Mouse (Mus musculus): Measurements from ENCODE around the gene Alg13. TPM values are rescaled to one million over a fixed set of nuclear protein-coding genes. Genes with fewer than 3 reads are reported as not detected.

Alg13 gene
- total and polyA plus RNA-seq, 3 experiments = 36.5 to 51.4 TPM; not detected in 1

GRCm38 (mm10) chrX:144305659-144306058, 11.9 kb upstream of the Alg13 start:
- Histone ChIP-seq H3K27me3 (ENCODE audit: control insufficient read depth in 1 of 2, insufficient read depth in 2 of 2, low read length in 2 of 2) (no peaks in the 10 kb centered on the region), H3K9ac (ENCODE audit: control insufficient read depth, low read depth, low read length, poor library complexity, severe bottlenecking) (no peak overlapping the region), H3K4me3 (ENCODE audit: control insufficient read depth in 1 of 2, insufficient read depth in 1 of 2, low read depth in 2 of 2, low read length in 2 of 2) (no peak overlapping the region), H3K27ac (ENCODE audit: control insufficient read depth, low read depth, low read length) (no peak overlapping the region), H3K9me3 (replicated peaks; ENCODE audit: insufficient read depth, low read length) (no peaks in the 10 kb centered on the region), H3K4me1 (ENCODE audit: control insufficient read depth in 1 of 2, insufficient read depth in 2 of 2, low read length in 2 of 2) (no peaks in the 10 kb centered on the region; a peak in 1 of 4 replicates), H3K79me2 (ENCODE audit: control insufficient read depth, insufficient read depth, low read length, poor library complexity) (no peaks in the 10 kb centered on the region), H3K36me3 (ENCODE audit: control insufficient read depth in 1 of 2, insufficient read depth in 2 of 2, low read length in 2 of 2) (no peaks in the 10 kb centered on the region)
- DNase-seq (ENCODE audit: low read depth, low spot score) = no peak
- TF ChIP-seq NRF1 (IDR thresholded peaks at IDR 0.05; ENCODE audit: insufficient read depth, low read depth, low read length, poor library complexity, severe bottlenecking) (no peak), ETS1 (IDR thresholded peaks at IDR 0.05; ENCODE audit: low read depth, low read length) (no peak), CTCF (IDR thresholded peaks at IDR 0.05 in 2 of 3, conservative IDR thresholded peaks at IDR 0.05 in 1 of 3; ENCODE audit: control insufficient read depth in 1 of 3, insufficient read depth in 1 of 3, low read depth in 2 of 3, low read length in 3 of 3, poor library complexity in 1 of 3, severe bottlenecking in 1 of 3) (0 out of 6 replicates have a peak, but pooled peaks of 1 of the 3 experiments have one; percentile 16), EP300 (IDR thresholded peaks at IDR 0.05; ENCODE audit: low read depth in 1 of 2, low read length in 2 of 2) (no peak)

- Histone ChIP-seq H3K4me1 (ENCODE audit: control insufficient read depth in 1 of 2, insufficient read depth in 2 of 2, low read length in 2 of 2) (peaks cover 3 to 13% of the 10 kb centered on the region in 2 experiments; a peak in 3 of 4 replicates), H3K9ac (ENCODE audit: control insufficient read depth, low read depth, low read length, poor library complexity, severe bottlenecking) (no peak overlapping the region), H3K79me2 (ENCODE audit: control insufficient read depth, insufficient read depth, low read length, poor library complexity) (peaks cover 9% of the 10 kb centered on the region), H3K36me3 (ENCODE audit: control insufficient read depth in 1 of 2, insufficient read depth in 2 of 2, low read length in 2 of 2) (peaks cover 0 to 7% of the 10 kb centered on the region in 2 experiments; a peak in 2 of 4 replicates), H3K27me3 (ENCODE audit: control insufficient read depth in 1 of 2, insufficient read depth in 2 of 2, low read length in 2 of 2) (no peaks in the 10 kb centered on the region), H3K4me3 (ENCODE audit: control insufficient read depth in 1 of 2, insufficient read depth in 1 of 2, low read depth in 2 of 2, low read length in 2 of 2) (no peak overlapping the region), H3K9me3 (replicated peaks; ENCODE audit: insufficient read depth, low read length) (no peaks in the 10 kb centered on the region), H3K27ac (ENCODE audit: control insufficient read depth, low read depth, low read length) (no peak overlapping the region)
- DNase-seq (ENCODE audit: low read depth, low spot score) = no peak
- TF ChIP-seq MAZ (IDR thresholded peaks at IDR 0.05; ENCODE audit: low read depth, low read length) (no peak), NRF1 (IDR thresholded peaks at IDR 0.05; ENCODE audit: insufficient read depth, low read depth, low read length, poor library complexity, severe bottlenecking) (no peak), CHD2 (IDR thresholded peaks at IDR 0.05; ENCODE audit: low read length) (no peak), RAD21 (IDR thresholded peaks at IDR 0.05; ENCODE audit: low read depth, low read length) (no peak), MEF2A (IDR thresholded peaks at IDR 0.05; ENCODE audit: extremely low read depth, insufficient replicate concordance, low read depth, low read length, poor library complexity, severe bottlenecking) (no peak), TCF12 (IDR thresholded peaks at IDR 0.05; ENCODE audit: low read depth, low read length) (no peak), ZMIZ1 (IDR thresholded peaks at IDR 0.05; ENCODE audit: low read depth, low read length) (no peak), ETS1 (IDR thresholded peaks at IDR 0.05; ENCODE audit: low read depth, low read length) (no peak), GATA1 (IDR thresholded peaks at IDR 0.05; ENCODE audit: low read depth, low read length) (no peak), E2F4 (IDR thresholded peaks at IDR 0.05; ENCODE audit: borderline replicate concordance, low read depth, low read length) (no peak), ZC3H11A (IDR thresholded peaks at IDR 0.05; ENCODE audit: low read depth, low read length) (no peak), MAFK (IDR thresholded peaks at IDR 0.05; ENCODE audit: borderline replicate concordance, low read depth, low read length) (no peak), ZKSCAN1 (IDR thresholded peaks at IDR 0.05; ENCODE audit: low read depth, low read length) (no peak), ZNF384 (IDR thresholded peaks at IDR 0.05; ENCODE audit: low read depth, low read length) (no peak), MXI1 (IDR thresholded peaks at IDR 0.05; ENCODE audit: low read depth, low read length) (no peak), POLR2AphosphoS5 (IDR thresholded peaks at IDR 0.05; ENCODE audit: borderline replicate concordance, low read depth, low read length) (no peak), USF1 (IDR thresholded peaks at IDR 0.05; ENCODE audit: low read depth, low read length) (no peak), POLR2AphosphoS2 (IDR thresholded peaks at IDR 0.05; ENCODE audit: low read length) (no peak)
Observed at GRCm38 (mm10) chrX:144314041-144314440, 3.6 kb upstream of the Alg13 start.

All from MEL (cell line).